Mouse (Mus musculus) lung, postnatal 0 days (tissue): ENCODE measurements around the gene Tespa1.

Experiments
- CTCF ChIP-seq: IDR thresholded peaks from 2 replicates; pipeline ENCODE4 v1.5.1; 2016; ENCODE audit warnings: antibody characterized with exemption, mild to moderate bottlenecking
- EP300 ChIP-seq: IDR thresholded peaks from 2 replicates; pipeline ENCODE4 v1.6.1; 2016; ENCODE audit warnings: antibody characterized with exemption, mild to moderate bottlenecking, control low read depth

DNA sequence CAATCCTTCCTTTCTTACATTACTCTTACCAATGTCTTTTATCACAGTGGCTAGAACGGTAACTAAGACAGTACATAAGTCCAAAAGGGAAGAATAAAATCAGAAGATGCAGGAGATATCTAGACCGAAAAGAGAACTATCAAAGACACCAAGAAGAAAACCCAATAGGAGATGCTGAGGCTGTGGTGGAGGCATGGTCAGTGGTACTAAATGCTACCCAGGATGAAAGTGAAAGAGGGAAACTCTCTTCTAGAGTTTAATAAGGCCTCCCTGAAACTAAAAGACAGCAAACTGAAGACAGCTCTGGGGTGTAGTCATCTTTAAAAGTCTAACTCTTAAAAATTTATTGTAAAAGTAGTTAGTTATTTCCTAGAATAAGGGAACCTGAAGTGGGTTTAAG is 2.0 kb upstream of the Tespa1 start:
- TF ChIP-seq CTCF (no peak), EP300 (no peak)
